Mouse (Mus musculus) embryo, embryonic 9.5 days (tissue): ENCODE measurements around the gene Ptprz1.
A peak's percentile ranks its signal among the peaks of the same experiment; 100 is the strongest.
"Not testable (repeated sequence)": the region's sequence is repeated elsewhere in the genome, so short reads cannot be mapped to it uniquely, and the experiment has no call there.

Experiments
- DNase-seq: peaks from one replicate; pipeline ENCODE4 v3.0.0-alpha.2; 2017; ENCODE audit errors: extremely low spot score

Gene Ptprz1

GRCm38 (mm10) chr6:23003152-23003551 lies 127.8 kb downstream of the Ptprz1 start:
- DNase-seq = no peak

GRCm38 (mm10) chr6:23014988-23015613 lies 139.8 kb downstream of the Ptprz1 start:
- no peak for DNase-seq

- no peak for DNase-seq
Measured at GRCm38 (mm10) chr6:23028251-23028650, 152.9 kb downstream of the Ptprz1 start.

GRCm38 (mm10) chr6:23048836-23049235 lies 173.5 kb downstream of the Ptprz1 start:
- no peak for DNase-seq

- no peak for DNase-seq
Measured at GRCm38 (mm10) chr6:23055734-23056133, 180.4 kb downstream of the Ptprz1 start.

- DNase-seq = no peak
Measured at GRCm38 (mm10) chr6:23076060-23076459, 200.8 kb downstream of the Ptprz1 start.

GRCm38 (mm10) chr6:23078273-23078672 lies 203.0 kb downstream of the Ptprz1 start:
- no peak for DNase-seq

GRCm38 (mm10) chr6:23079991-23080680 lies 204.8 kb downstream of the Ptprz1 start:
- DNase-seq = peak; percentile 30

- DNase-seq = no peak
Measured at GRCm38 (mm10) chr6:23084587-23085421, 209.5 kb downstream of the Ptprz1 start.

- not testable (repeated sequence) for DNase-seq
Measured at GRCm38 (mm10) chr6:23089292-23089691, 214.0 kb downstream of the Ptprz1 start.

- DNase-seq = not testable (repeated sequence)
Measured at GRCm38 (mm10) chr6:23090346-23091055, 215.2 kb downstream of the Ptprz1 start.
